Mouse (Mus musculus) heart, embryonic 12.5 days (tissue): ENCODE results near the gene Gm37240. TPM values are rescaled to one million over a fixed set of nuclear protein-coding genes. Genes with fewer than 3 reads are reported as not detected.

Experiments used
- ATAC-seq: fragments of 200-750 bp; cut with Nextera tagmentation; 2 replicates; pipeline ENCODE4 v1.8.0; 2017; ENCODE audit warnings: moderate TSS enrichment, moderate library complexity; ENCODE audit not compliant: insufficient number of reproducible peaks, low FRiP score
- H3K27ac ChIP-seq: fragments of 300-500 bp; sonication (generic); 2 replicates; pipeline ENCODE4 v1.5.1; 2016; ENCODE audit warnings: mild to moderate bottlenecking, moderate library complexity; ENCODE audit not compliant: poor library complexity, severe bottlenecking
- H3K27me3 ChIP-seq: fragments of 300-500 bp; sonication (generic); replicated peaks from 2 replicates; pipeline ENCODE4 v1.6.1; 2016; ENCODE audit warnings: mild to moderate bottlenecking, moderate library complexity
- H3K36me3 ChIP-seq: fragments of 300-500 bp; sonication (generic); 2 replicates; pipeline ENCODE4 v1.6.1; 2016; ENCODE audit warnings: mild to moderate bottlenecking, moderate library complexity
- H3K4me1 ChIP-seq: fragments of 300-500 bp; sonication (generic); replicated peaks from 2 replicates; pipeline ENCODE4 v1.6.1; 2016; ENCODE audit warnings: mild to moderate bottlenecking
- H3K4me2 ChIP-seq: fragments of 300-500 bp; sonication (generic); 2 replicates; pipeline ENCODE4 v1.6.1; 2016; ENCODE audit warnings: mild to moderate bottlenecking, moderate library complexity
- H3K4me3 ChIP-seq: fragments of 300-500 bp; sonication (generic); 2 replicates; pipeline ENCODE4 v1.5.1; 2016; ENCODE audit warnings: mild to moderate bottlenecking
- H3K9ac ChIP-seq: fragments of 300-500 bp; sonication (generic); 2 replicates; pipeline ENCODE4 v1.6.1; 2016; ENCODE audit warnings: mild to moderate bottlenecking, moderate library complexity
- H3K9me3 ChIP-seq: fragments of 300-500 bp; sonication (generic); replicated peaks from 2 replicates; pipeline ENCODE4 v1.6.1; 2016; ENCODE audit warnings: mild to moderate bottlenecking, moderate library complexity
- WGBS: fragments of 180-500 bp; shearing (Covaris S2); methylation state at CpG from one replicate; pipeline ENCODE4 v1.1.7; 2016; 5-methylcytosine and 5-hydroxymethylcytosine counted together
- polyA plus RNA-seq: library from polyadenylated mRNA; unstranded; fragments of >200 nt; fragmentation: Nextera tagmentation; extraction: Ambion mirVana; gene quantifications from 2 replicates; pipeline ENCODE4 v1.2.1, GENCODE M21; 2016

Gene Gm37240
- polyA plus RNA-seq, 1 experiment from 2014 or later = 4.6 TPM

- Histone ChIP-seq H3K36me3 (no peaks in the 10 kb centered on the region), H3K4me3 (no peak overlapping the region), H3K9ac (no peak overlapping the region), H3K4me2 (no peak overlapping the region), H3K9me3 (no peaks in the 10 kb centered on the region), H3K4me1 (peaks cover 14% of the 10 kb centered on the region), H3K27ac (no peak overlapping the region), H3K27me3 (no peaks in the 10 kb centered on the region)
- no peak for ATAC-seq
- 83% methylated on average over 2 of the region's 2 CpGs for WGBS
These were observed 1185.8 kb downstream of the Gm37240 start for GRCm38 (mm10) chr3:84701509-84701908.

DNA sequence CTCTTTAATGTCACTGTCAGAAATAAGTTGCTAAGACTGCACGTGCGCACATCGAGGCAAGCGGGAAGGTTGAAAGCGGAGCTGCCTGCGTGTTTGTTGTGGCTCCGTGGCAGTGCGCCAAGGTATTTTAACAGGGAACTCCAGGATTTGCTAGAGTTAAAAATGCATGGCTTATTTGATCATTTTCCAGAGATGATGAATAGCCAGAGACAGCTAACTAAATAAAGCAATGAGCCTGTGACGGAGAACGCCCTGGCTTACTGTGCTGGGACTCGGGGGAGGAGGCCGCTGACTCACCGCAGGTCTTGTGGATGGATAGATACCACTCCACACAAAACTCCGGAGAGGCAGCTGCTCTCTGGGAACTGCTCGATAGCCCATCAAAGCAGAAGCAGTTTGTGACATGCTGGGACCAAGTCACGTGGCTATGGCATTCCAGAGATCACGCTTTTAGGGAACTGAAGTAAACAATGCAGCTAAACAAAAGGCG lies 1190.8 kb downstream of the Gm37240 start:
- Histone ChIP-seq H3K9me3 (no peaks in the 10 kb centered on the region), H3K4me1 (peaks cover 18% of the 10 kb centered on the region), H3K9ac (no peak overlapping the region), H3K4me3 (no peak overlapping the region), H3K27ac (no peak overlapping the region), H3K27me3 (no peaks in the 10 kb centered on the region), H3K36me3 (no peaks in the 10 kb centered on the region), H3K4me2 (peak overlapping the region; percentile 27)
- no peak for ATAC-seq
- 44% methylated on average over 18 of the region's 18 CpGs for WGBS

DNA sequence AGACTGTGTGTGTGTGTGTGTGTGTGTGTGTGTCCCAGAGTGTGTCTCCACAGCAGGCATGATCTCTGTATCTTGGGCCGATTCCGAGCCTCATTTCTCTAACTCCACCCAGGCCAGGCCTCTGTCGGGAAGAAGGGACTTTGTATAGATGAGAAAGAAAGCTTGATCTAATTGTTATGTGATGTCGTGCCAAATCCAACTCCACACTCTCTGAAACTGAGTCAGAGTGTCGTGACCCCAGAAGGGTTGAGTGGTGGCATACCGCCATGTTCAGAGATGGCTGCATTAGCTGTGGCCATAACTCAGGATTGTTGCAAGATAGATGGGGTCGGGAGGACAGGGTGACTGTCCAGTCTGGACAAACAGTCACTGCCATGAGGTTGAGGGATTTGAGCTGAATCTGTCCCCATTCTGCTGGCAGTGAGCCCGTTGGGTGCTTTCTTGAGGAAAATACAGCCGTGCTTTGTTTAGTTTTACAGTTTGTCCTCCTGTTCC lies 1191.4 kb downstream of the Gm37240 start:
- H3K27me3 ChIP-seq = no peaks in the 10 kb centered on the region
- 67% methylated on average over 9 of the region's 9 CpGs for WGBS
- no peak overlapping the region for H3K4me3 ChIP-seq
- no peak overlapping the region for H3K9ac ChIP-seq
- H3K36me3 ChIP-seq = no peaks in the 10 kb centered on the region
- no peaks in the 10 kb centered on the region for H3K9me3 ChIP-seq
- peaks cover 18% of the 10 kb centered on the region for H3K4me1 ChIP-seq
- ATAC-seq = no peak
- H3K27ac ChIP-seq = no peak overlapping the region
- peak overlapping the region; percentile 27; the same call in 1 of the 2 replicates for H3K4me2 ChIP-seq

DNA sequence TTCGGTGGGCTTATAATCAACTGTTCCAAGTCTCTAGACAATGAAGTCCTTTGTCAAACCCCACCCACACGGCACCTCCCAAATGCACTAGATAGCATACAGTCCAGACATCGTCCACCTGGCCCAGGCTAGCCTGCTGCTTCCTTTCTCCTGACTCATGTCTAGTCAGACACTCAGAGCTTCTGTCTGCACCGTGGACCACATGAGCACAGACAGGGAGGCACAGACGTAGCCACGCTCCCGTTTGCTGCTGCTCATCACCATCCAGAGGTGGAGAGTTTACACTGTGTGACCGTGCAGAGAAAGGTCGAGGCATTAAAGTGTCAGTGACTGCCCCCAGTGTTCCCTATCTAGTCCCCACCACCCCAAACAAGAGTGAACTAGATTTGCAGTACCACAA lies 1191.9 kb downstream of the Gm37240 start:
- H3K27ac ChIP-seq = no peak overlapping the region
- no peak overlapping the region for H3K4me3 ChIP-seq
- H3K4me1 ChIP-seq = peaks cover 18% of the 10 kb centered on the region
- no peak overlapping the region for H3K4me2 ChIP-seq
- 0 out of 2 replicates have a peak, but pooled peaks have one; percentile 25 for ATAC-seq
- WGBS = 44% methylated on average over 9 of the region's 9 CpGs
- no peaks in the 10 kb centered on the region for H3K9me3 ChIP-seq
- H3K36me3 ChIP-seq = no peaks in the 10 kb centered on the region
- H3K9ac ChIP-seq = no peak overlapping the region
- no peaks in the 10 kb centered on the region for H3K27me3 ChIP-seq

GRCm38 (mm10) chr3:84693886-84694285 lies 1193.4 kb downstream of the Gm37240 start:
- H3K36me3 ChIP-seq = no peaks in the 10 kb centered on the region
- H3K9ac ChIP-seq = no peak overlapping the region
- H3K4me1 ChIP-seq = peaks cover 18% of the 10 kb centered on the region
- WGBS = 72% methylated on average over 10 of the region's 10 CpGs
- no peak overlapping the region for H3K4me2 ChIP-seq
- H3K27me3 ChIP-seq = no peaks in the 10 kb centered on the region
- H3K4me3 ChIP-seq = no peak overlapping the region
- H3K27ac ChIP-seq = no peak overlapping the region
- H3K9me3 ChIP-seq = no peaks in the 10 kb centered on the region
- ATAC-seq = no peak

GRCm38 (mm10) chr3:84692647-84693199 lies 1194.6 kb downstream of the Gm37240 start:
- no peak for ATAC-seq
- no peak overlapping the region for H3K9ac ChIP-seq

DNA sequence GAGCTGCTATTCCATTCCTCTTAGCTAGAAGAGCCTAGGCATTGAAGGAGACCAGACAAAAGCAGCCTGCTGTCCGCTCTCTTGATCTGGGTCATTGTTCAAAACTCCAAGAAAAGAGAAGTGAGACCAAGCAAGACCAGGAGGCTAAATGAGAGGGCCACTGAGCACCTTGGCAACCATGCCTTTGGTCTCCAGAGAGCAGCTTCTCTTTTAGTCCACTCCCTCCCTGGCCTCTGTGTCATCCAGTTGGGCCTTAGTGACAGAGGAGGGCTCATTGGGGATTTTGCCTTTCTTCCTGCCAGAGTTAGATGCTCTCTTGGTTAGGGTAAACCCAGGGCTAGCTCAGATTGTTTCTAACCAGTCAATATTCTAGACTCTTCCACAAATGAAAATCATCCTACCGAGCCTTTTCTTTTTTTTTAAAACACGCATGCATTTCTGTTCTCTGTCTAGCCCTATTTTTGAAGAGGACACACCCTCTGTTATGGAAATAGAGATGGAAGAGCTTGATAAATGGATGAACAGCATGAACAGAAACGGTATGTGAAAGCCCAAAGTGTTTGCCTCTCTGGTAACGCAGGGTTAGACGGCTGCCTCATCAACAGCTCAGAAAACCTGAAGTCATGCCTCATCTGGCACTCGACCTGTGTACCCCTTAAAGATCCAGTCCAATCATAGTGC lies 1197.1 kb downstream of the Gm37240 start:
- 73% methylated on average over 7 of the region's 7 CpGs for WGBS
- peaks cover 6% of the 10 kb centered on the region; the same call in 1 of the 2 replicates for H3K4me1 ChIP-seq
- ATAC-seq = no peak
- no peak overlapping the region for H3K9ac ChIP-seq
- H3K9me3 ChIP-seq = no peaks in the 10 kb centered on the region
- no peak overlapping the region for H3K4me2 ChIP-seq
- H3K4me3 ChIP-seq = no peak overlapping the region
- no peak overlapping the region for H3K27ac ChIP-seq
- no peaks in the 10 kb centered on the region for H3K27me3 ChIP-seq
- H3K36me3 ChIP-seq = no peaks in the 10 kb centered on the region

More at GRCm38 (mm10) chr3:84692647-84693199, 1194.6 kb downstream of the Gm37240 start:
- Histone ChIP-seq H3K4me1 (peaks cover 20% of the 10 kb centered on the region), H3K27me3 (no peaks in the 10 kb centered on the region), H3K9me3 (no peaks in the 10 kb centered on the region), H3K4me3 (no peak overlapping the region), H3K27ac (no peak overlapping the region), H3K4me2 (no peak overlapping the region), H3K36me3 (no peaks in the 10 kb centered on the region)
- WGBS = 57% methylated on average over 4 of the region's 4 CpGs

- no peaks in the 10 kb centered on the region for H3K9me3 ChIP-seq
- no peak overlapping the region for H3K4me3 ChIP-seq
- H3K27ac ChIP-seq = no peak overlapping the region
- no peak overlapping the region for H3K9ac ChIP-seq
- H3K27me3 ChIP-seq = no peaks in the 10 kb centered on the region
- ATAC-seq = no peak
- peaks cover 5% of the 10 kb centered on the region; the same call in 1 of the 2 replicates for H3K4me1 ChIP-seq
- H3K4me2 ChIP-seq = no peak overlapping the region
- H3K36me3 ChIP-seq = no peaks in the 10 kb centered on the region
- 78% methylated on average over 2 of the region's 2 CpGs for WGBS
These were observed 1197.7 kb downstream of the Gm37240 start for GRCm38 (mm10) chr3:84689656-84690055.

DNA sequence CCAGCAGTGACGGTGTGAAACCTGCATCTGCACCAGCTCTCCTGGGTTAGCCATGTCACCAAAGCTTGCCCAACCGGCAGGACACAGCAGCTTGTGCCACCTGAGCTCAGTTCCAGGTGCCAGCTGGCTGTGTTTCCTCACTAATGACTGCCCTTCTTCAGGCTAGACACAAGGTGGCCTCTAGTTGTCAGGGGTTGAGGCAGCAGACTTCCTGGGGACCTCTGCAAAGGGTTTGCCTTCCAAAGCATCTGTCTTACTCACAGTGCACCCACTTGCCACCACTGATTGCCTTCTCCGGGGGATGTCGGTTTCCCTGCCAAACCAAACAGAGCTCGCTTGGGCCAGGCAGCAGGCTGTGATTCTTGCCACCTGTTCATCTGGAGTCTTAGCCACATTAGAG lies 1199.1 kb downstream of the Gm37240 start:
- H3K9me3 ChIP-seq = no peaks in the 10 kb centered on the region
- no peak overlapping the region for H3K4me2 ChIP-seq
- H3K27ac ChIP-seq = no peak overlapping the region
- ATAC-seq = no peak
- 61% methylated on average over 5 of the region's 5 CpGs for WGBS
- no peaks in the 10 kb centered on the region for H3K27me3 ChIP-seq
- no peak overlapping the region for H3K4me3 ChIP-seq
- H3K4me1 ChIP-seq = peaks cover 5% of the 10 kb centered on the region; the same call in 1 of the 2 replicates
- no peaks in the 10 kb centered on the region for H3K36me3 ChIP-seq
- no peak overlapping the region for H3K9ac ChIP-seq

- no peak overlapping the region for H3K9ac ChIP-seq
- 62% methylated on average over 2 of the region's 2 CpGs for WGBS
These were observed 1199.9 kb downstream of the Gm37240 start for GRCm38 (mm10) chr3:84687488-84687846.

DNA sequence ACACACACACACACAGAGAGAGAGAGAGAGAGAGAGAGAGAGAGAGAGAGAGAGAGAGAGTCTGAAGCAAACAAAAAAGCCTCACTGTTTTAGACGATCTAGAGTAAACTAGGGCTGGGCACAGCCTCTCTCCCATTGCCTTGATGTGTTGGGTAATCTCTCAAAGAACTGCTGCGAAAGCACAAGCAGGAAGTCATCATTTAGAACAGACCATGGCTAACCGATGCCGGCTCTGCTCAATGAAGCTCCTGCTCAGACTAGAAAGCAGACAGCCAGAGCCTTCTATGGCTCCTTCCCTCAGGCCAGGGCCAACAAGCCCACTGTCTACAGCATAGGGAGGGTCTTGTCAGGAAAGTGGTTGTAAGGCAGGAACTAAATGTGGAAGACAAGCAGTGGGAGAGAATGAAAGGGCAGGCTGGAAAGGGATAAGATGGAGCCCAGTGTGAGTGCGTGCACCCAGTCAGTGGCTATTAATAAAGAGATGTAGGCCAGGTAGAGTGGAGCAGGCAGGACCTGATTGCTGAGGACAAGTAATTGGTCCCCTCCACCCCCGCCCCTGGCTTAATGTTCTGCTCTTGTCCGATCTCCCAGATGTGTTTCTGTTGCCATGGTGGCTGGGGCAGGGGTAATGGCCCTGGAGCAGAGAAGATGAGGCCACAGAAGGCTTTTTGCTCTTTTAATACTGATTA lies 1200.4 kb downstream of the Gm37240 start:
- Histone ChIP-seq H3K9ac (no peak overlapping the region), H3K4me1 (peaks cover 5% of the 10 kb centered on the region; the same call in 1 of the 2 replicates), H3K27me3 (no peaks in the 10 kb centered on the region), H3K4me3 (no peak overlapping the region), H3K9me3 (no peaks in the 10 kb centered on the region), H3K36me3 (no peaks in the 10 kb centered on the region), H3K4me2 (no peak overlapping the region), H3K27ac (no peak overlapping the region)
- 72% methylated on average over 7 of the region's 7 CpGs for WGBS
- ATAC-seq = no peak

More at GRCm38 (mm10) chr3:84687488-84687846, 1199.9 kb downstream of the Gm37240 start:
- Histone ChIP-seq H3K9me3 (no peaks in the 10 kb centered on the region), H3K36me3 (no peaks in the 10 kb centered on the region), H3K4me1 (peaks cover 5% of the 10 kb centered on the region; the same call in 1 of the 2 replicates), H3K27me3 (no peaks in the 10 kb centered on the region), H3K27ac (no peak overlapping the region), H3K4me3 (no peak overlapping the region), H3K4me2 (no peak overlapping the region)
- no peak for ATAC-seq
